Mouse (Mus musculus): ENCODE measurements at regions not wholly inside any gene's neighbourhood (a gene's known extent, or its start where the extent isn't known, plus 50 kb on each side); places are given as distances from the start of the nearest gene placed in this dataset.

- TF ChIP-seq POLR2A (IDR thresholded peaks at IDR 0.05; ENCODE audit: extremely low read depth, insufficient read depth, low read length) (no peak), CTCF (IDR thresholded peaks at IDR 0.05; ENCODE audit: low read depth, low read length) (no peak)
Measured at GRCm38 (mm10) chr12:29356681-29357397, 171.3 kb upstream of the Myt1l start.

All from liver, adult 2 months (tissue).